ENCODE assay signal across 18 mouse cellular contexts in the genomic region with DNA sequence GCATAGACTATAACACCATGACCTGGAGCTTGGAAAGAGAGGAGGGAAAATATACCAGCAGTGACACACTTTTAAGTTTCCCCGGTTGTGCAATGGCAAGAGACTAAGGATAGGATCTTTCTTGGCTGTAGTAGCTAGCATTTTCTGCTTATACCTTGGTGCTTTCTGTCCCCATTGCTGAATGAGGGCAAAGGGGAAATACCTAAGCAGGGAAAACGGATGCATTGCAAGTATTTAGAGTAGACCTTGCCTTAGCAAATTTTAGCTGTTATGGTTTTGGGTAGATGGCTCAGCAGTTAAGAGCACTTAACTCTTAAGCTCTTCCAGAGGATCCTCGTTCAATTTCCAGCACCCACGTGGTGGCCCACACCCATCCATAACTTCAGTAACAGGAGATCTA.
"Had no signal": no experiment of that assay in that cellular context is flagged by ENCODE, and none has a peak within 500 bp of the region (broad histone marks: within the 10 kb centered on the region; RNA-seq: fewer than 3 reads in every experiment).

No protein-coding gene starts in this region.

- H3K36me3 ChIP-seq: midbrain, embryonic 10.5 days; midbrain, embryonic 12.5 days; neural tube, embryonic 13.5 days; stomach, embryonic 15.5 days had no signal

- H3K4me2 ChIP-seq: lung, embryonic 14.5 days; midbrain, embryonic 12.5 days; neural tube, embryonic 13.5 days; stomach, embryonic 15.5 days had no signal

- H3K4me3 ChIP-seq: midbrain, embryonic 10.5 days; midbrain, embryonic 12.5 days; myocyte; neural tube, embryonic 13.5 days; stomach, embryonic 15.5 days had no signal

- H3K27ac ChIP-seq: midbrain, embryonic 10.5 days; midbrain, embryonic 12.5 days; neural tube, embryonic 13.5 days; stomach, embryonic 15.5 days; stomach, postnatal 0 days had no signal

- DNase-seq: lung, adult 18-20 months; lung, embryonic 14.5 days; lung, postnatal 10 days; lung, postnatal 4 days; midbrain, embryonic 14.5 days; right cerebral cortex, postnatal 25 days; right cerebral cortex, postnatal 4 days; spleen, adult 18-20 months; thymus, adult 2 months; thymus, postnatal 25 days; thymus, postnatal 4 days had no signal

- H3K27me3 ChIP-seq: midbrain, embryonic 12.5 days; neural tube, embryonic 13.5 days; stomach, embryonic 15.5 days had no signal

- H3K9ac ChIP-seq: lung, embryonic 14.5 days; midbrain, embryonic 12.5 days; neural tube, embryonic 13.5 days; stomach, embryonic 15.5 days had no signal

- ATAC-seq: midbrain, embryonic 16.5 days had no signal

- H3K4me1 ChIP-seq: midbrain, embryonic 10.5 days; midbrain, embryonic 12.5 days; neural tube, embryonic 13.5 days; stomach, embryonic 15.5 days had no signal

- H3K9me3 ChIP-seq: midbrain, embryonic 10.5 days; midbrain, embryonic 12.5 days; neural tube, embryonic 13.5 days; stomach, embryonic 15.5 days had no signal
